Mouse (Mus musculus) forebrain, embryonic 10.5 days (tissue): Measurements from ENCODE around the gene Rpl18. TPM values are rescaled to one million over a fixed set of nuclear protein-coding genes. Genes with fewer than 3 reads are reported as not detected.

Experiments used
- DNase-seq: peaks from one replicate; pipeline ENCODE4 v3.0.0-alpha.2; 2017; ENCODE audit warnings: low spot score; ENCODE audit errors: extremely low spot score
- H3K27ac ChIP-seq: fragments of 300-500 bp; sonication (generic); 2 replicates; pipeline ENCODE4 v1.5.1; 2016; ENCODE audit warnings: mild to moderate bottlenecking
- H3K27me3 ChIP-seq: fragments of 300-500 bp; sonication (generic); 2 replicates; pipeline ENCODE4 v1.6.1; 2016; ENCODE audit warnings: mild to moderate bottlenecking; ENCODE audit not compliant: poor library complexity, severe bottlenecking
- H3K36me3 ChIP-seq: fragments of 300-500 bp; sonication (generic); replicated peaks from 2 replicates; pipeline ENCODE4 v1.6.1; 2016; ENCODE audit warnings: mild to moderate bottlenecking, moderate library complexity
- H3K4me1 ChIP-seq: fragments of 300-500 bp; sonication (generic); 2 replicates; pipeline ENCODE4 v1.6.1; 2016
- H3K4me3 ChIP-seq: fragments of 300-500 bp; sonication (generic); 2 replicates; pipeline ENCODE4 v1.5.1; 2016; ENCODE audit warnings: mild to moderate bottlenecking, moderate library complexity
- H3K9me3 ChIP-seq: fragments of 300-500 bp; sonication (generic); 2 replicates; pipeline ENCODE4 v1.6.1; 2016; ENCODE audit warnings: mild to moderate bottlenecking, moderate library complexity
- WGBS: fragments of 180-500 bp; shearing (Covaris S2); methylation state at CpG from one replicate; pipeline ENCODE4 v1.1.7; 2016; 5-methylcytosine and 5-hydroxymethylcytosine counted together
- polyA plus RNA-seq: library from polyadenylated mRNA; unstranded; fragments of >200 nt; fragmentation: Nextera tagmentation; extraction: Ambion mirVana; gene quantifications from 2 replicates; pipeline ENCODE4 v1.2.1, GENCODE M21; 2016

The Rpl18 gene
- polyA plus RNA-seq, 1 experiment from 2014 or later, result 1,186 TPM

DNA sequence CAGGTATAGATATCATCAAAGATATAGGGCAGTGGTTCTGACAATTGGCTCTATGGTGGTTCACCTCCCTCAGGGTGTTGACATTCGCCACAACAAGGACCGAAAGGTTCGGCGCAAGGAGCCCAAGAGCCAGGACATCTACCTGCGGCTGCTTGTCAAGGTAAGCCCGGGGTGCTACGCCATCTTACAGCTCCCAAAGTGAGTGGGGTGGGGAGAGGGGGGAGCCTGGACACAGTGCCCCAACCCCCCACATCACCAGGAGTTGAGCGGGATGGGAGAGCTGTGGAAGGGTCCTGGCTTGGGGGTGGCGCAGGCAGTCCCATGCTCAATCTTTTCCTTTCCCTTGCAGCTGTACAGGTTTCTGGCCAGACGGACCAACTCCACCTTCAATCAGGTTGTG lies 3.9 kb downstream of the Rpl18 start:
- WGBS, result 87% methylated on average over 10 of the region's 10 CpGs

DNA sequence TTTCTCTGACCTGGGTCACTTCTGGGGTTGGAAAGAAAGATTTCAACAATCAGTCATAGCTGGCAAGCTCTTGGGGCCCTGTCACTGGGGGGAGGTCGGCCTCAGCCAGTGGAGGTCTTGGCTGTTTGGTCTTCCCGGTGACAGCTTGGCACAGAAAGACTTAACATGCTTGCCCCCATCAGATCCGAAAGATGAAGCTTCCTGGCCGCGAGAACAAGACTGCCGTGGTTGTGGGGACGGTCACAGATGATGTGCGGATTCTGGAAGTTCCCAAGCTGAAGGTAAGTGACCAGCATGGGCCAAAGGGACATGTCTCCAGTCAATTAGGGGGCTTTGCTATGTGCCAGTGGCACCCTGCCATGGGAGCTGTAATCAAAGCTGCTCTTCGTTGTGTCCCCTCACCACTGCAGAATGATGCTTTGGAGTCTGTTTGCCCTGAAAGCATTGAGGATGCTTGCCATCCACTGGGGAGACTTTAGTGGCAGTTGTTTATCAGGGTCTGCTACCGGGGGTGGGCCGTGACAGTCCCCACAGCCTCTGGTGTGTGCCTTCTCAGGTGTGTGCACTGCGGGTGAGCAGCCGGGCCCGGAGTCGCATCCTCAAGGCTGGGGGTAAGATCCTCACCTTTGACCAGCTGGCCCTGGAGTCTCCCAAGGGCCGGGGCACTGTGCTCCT lies 4.6 kb downstream of the Rpl18 start:
- H3K27ac ChIP-seq, result 0 out of 2 replicates have a peak overlapping the region, but pooled peaks have one; percentile 98
- peak overlapping the region; percentile 96 for H3K4me3 ChIP-seq
- peaks cover 49% of the 10 kb centered on the region for H3K4me1 ChIP-seq
- H3K9me3 ChIP-seq, result no peaks in the 10 kb centered on the region
- WGBS, result 94% methylated on average over 16 of the region's 16 CpGs
- DNase-seq, result no peak
- H3K27me3 ChIP-seq, result no peaks in the 10 kb centered on the region
- peaks cover 63% of the 10 kb centered on the region for H3K36me3 ChIP-seq

More for the DNA sequence above, 3.9 kb downstream of the Rpl18 start:
- Histone ChIP-seq H3K4me3 (peak overlapping the region; percentile 96), H3K27ac (peak overlapping the region; percentile 98), H3K36me3 (peaks cover 56% of the 10 kb centered on the region), H3K4me1 (peaks cover 56% of the 10 kb centered on the region), H3K9me3 (no peaks in the 10 kb centered on the region), H3K27me3 (no peaks in the 10 kb centered on the region)
- no peak for DNase-seq

DNA sequence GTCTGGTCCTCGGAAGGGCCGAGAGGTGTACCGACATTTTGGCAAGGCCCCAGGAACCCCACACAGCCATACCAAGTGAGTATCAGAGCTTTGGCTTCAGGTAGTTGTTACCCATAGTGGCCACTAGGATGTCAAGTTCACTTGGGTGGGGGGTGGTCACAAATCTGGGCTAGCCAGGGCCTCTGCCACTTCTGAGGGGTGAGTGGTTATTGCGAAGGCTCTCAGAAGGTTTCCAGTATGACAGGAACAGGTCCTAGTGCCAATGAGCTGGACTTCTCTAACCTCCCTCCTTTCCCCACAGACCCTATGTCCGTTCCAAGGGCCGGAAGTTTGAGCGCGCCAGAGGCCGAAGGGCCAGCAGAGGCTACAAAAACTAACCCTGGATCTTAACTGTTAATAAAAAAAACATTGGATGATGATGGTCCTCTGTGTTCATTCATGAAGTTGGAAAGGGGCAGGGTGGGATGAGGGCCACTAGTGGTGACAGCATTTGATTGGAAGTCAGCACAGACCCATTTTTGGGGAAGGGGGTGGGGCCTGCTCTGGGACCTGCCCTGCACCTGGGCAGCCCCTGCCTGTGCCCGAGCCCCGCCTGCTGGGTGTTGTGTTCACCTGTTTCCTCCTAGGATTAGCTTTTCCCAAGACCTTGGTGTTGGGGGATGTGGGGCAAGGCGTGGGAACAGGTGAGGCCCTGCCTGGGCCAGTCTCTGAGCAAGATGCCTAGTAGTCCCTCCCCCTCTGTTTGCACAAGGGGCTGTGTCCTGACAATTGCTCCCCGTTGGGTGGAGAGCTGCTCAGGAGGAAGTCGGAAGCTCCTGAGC lies 5.4 kb downstream of the Rpl18 start, which contains the start of gene Fam83e:
Gene Fam83e (plus strand): TSS at position 800 of the 821 bp plus-strand sequence.
- DNase-seq, result no peak
- Histone ChIP-seq H3K4me1 (peaks cover 42% of the 10 kb centered on the region), H3K27me3 (no peaks in the 10 kb centered on the region), H3K27ac (no peak within 1 kb of the TSS), H3K4me3 (peak within 1 kb of the TSS; percentile 96; the same call in 1 of the 2 replicates), H3K9me3 (no peaks in the 10 kb centered on the region), H3K36me3 (peaks cover 70% of the 10 kb centered on the region)
- WGBS, result 85% methylated on average over 14 of the region's 14 CpGs

DNA sequence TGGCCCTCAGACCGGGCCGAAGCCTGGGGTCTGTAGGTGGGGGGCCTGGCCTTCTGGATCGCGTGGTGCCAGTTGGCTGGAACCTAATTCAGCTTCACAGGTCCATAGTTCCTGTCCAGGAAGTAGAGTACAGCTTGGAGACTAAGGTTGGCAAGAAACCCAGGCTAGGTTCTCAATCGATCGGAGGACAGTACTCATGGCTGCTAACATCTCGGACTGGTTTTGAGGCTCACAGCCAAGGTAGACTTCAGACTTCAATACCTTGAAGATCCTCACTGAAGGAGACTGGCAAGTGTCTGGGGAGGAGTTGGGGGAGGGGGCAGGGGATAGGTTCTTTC lies 5.9 kb downstream of the Rpl18 start:
- H3K4me3 ChIP-seq, result no peak overlapping the region

DNA sequence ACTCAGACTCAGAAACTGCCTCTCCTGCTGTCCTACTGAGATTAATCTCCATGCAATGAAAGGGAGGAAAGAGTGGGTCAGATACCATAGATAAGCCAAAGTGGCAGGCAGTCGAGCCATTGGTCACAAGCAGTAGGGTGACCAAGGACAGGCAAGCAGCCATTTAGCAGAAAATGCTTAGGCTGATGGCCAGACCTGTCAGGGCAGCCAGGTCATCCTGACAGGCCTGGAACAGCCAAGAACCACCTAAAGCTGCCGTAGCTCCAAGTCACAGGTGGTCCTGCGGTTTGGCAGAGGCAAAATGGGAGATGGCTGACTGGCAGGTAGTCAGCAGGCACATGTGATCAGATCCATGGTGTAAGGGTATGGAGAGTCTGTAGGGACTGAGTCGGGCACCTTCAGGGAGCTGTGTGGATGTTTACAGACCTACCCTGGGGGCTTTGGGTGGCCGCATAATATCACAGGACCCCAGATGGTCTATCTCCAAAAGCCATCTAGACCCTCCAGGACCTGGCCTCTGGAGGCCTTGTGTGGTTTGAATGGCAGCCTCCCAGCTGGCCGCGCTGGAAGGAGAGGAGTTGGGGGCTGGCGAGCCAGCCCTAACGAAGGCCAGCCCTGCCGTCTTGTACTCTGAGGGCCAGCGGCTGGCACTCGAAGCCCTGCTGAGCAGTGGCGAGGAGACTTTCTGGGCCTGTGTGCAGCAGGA lies 6.5 kb downstream of the Rpl18 start:
- DNase-seq, result no peak
- H3K4me3 ChIP-seq, result no peak overlapping the region; the same call in 1 of the 2 replicates

More for the DNA sequence above, 5.9 kb downstream of the Rpl18 start:
- H3K4me1 ChIP-seq, result peaks cover 36% of the 10 kb centered on the region
- H3K36me3 ChIP-seq, result peaks cover 76% of the 10 kb centered on the region
- no peaks in the 10 kb centered on the region for H3K9me3 ChIP-seq
- 77% methylated on average over 7 of the region's 7 CpGs for WGBS
- H3K27ac ChIP-seq, result no peak overlapping the region
- no peaks in the 10 kb centered on the region for H3K27me3 ChIP-seq
- DNase-seq, result no peak

DNA sequence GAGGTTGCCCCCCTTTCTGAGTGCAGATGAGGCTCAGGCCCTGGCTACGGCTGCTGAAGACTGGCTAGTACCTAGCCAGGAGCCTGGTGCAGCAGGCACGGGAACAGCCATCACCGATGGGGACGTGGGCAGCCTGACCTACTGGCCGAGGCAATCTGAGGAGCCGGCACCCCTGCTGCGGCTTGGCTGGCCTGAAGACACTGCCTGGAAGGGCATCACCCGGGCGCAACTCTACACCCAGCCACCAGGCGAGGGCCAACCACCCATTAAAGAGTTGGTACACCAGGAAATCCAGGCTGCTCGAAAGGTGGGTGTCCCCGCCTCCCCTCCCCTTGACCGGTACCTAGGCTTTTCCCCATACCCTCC lies 7.1 kb downstream of the Rpl18 start:
- Histone ChIP-seq H3K27ac (no peak overlapping the region), H3K36me3 (peaks cover 87% of the 10 kb centered on the region), H3K27me3 (no peaks in the 10 kb centered on the region), H3K4me3 (no peak overlapping the region; the same call in none of the 2 replicates), H3K4me1 (peaks cover 25% of the 10 kb centered on the region), H3K9me3 (no peaks in the 10 kb centered on the region)
- no peak for DNase-seq
- WGBS, result 86% methylated on average over 13 of the region's 13 CpGs

More for the DNA sequence above, 6.5 kb downstream of the Rpl18 start:
- peaks cover 30% of the 10 kb centered on the region for H3K4me1 ChIP-seq
- H3K27me3 ChIP-seq, result no peaks in the 10 kb centered on the region
- H3K9me3 ChIP-seq, result no peaks in the 10 kb centered on the region
- H3K36me3 ChIP-seq, result peaks cover 82% of the 10 kb centered on the region
- WGBS, result 73% methylated on average over 13 of the region's 13 CpGs
- H3K27ac ChIP-seq, result no peak overlapping the region

DNA sequence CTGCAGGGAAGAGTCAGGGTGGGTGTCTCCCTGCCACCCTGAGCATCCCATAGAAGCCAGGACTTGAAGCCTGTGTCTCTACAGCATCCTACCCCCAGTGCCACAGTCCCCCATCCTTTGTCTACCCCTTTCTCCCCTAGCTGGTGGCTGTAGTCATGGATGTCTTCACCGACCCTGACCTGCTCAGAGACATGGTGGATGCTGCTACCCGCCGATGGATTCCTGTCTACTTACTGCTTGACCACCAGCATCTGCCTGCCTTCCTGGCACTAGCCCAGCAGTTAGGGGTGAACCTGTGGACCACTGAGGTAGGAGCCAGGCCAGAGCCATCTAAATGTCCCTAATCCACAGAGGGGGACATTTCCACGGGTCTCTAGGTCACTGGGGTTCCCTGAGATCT lies 8.0 kb downstream of the Rpl18 start:
- Histone ChIP-seq H3K27me3 (no peaks in the 10 kb centered on the region), H3K27ac (no peak overlapping the region), H3K36me3 (peaks cover 97% of the 10 kb centered on the region), H3K9me3 (no peaks in the 10 kb centered on the region), H3K4me3 (no peak overlapping the region), H3K4me1 (peaks cover 25% of the 10 kb centered on the region)
- no peak for DNase-seq
- WGBS, result 91% methylated on average over 4 of the region's 4 CpGs

DNA sequence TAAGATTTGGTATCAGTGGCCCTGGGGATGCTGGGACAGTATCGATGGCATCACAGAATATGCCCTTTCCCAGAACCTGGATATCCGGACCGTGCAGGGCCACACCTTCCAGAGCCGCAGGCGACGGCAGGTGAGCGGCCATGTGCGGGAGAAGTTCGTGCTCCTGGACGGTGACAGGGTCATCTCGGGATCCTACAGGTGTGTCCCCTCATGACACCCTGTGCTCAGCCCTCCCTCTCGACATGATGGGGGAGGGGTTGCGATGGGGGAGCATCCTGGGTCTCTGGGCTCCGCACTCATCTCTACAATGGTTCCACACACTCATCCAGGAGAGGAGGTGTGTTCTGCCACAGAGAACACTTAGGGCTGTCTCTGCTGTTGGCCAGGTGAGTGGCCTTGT lies 8.5 kb downstream of the Rpl18 start:
- Histone ChIP-seq H3K9me3 (no peaks in the 10 kb centered on the region), H3K36me3 (peaks cover 100% of the 10 kb centered on the region), H3K4me3 (no peak overlapping the region), H3K4me1 (peaks cover 23% of the 10 kb centered on the region), H3K27me3 (no peaks in the 10 kb centered on the region), H3K27ac (no peak overlapping the region)
- DNase-seq, result no peak
- WGBS, result 93% methylated on average over 14 of the region's 14 CpGs

DNA sequence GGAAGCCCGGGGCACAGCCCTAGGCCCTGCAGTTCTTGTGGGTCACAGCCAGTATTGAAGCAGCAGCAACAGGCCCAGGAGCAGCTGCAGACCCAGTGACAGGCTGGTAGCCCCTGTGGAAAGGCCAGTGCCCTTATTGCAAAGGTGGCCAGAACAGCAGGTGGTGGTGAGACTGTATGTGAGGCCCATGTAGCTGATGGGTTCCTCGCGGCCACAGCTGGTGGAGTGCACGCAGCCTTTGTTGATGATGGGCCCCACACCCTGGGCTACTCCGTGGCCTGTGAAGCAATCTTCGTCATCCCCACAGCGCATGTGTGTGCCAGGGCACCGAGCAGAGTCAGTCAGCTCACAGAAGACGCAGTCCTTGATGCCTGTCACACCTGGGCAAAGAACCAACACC lies 9.9 kb downstream of the Rpl18 start:
- DNase-seq, result no peak
- peaks cover 17% of the 10 kb centered on the region for H3K4me1 ChIP-seq
- H3K4me3 ChIP-seq, result no peak overlapping the region
- H3K36me3 ChIP-seq, result peaks cover 100% of the 10 kb centered on the region
- WGBS, result 93% methylated on average over 9 of the region's 9 CpGs
- H3K9me3 ChIP-seq, result no peaks in the 10 kb centered on the region
- H3K27ac ChIP-seq, result no peak overlapping the region
- H3K27me3 ChIP-seq, result no peaks in the 10 kb centered on the region

DNA sequence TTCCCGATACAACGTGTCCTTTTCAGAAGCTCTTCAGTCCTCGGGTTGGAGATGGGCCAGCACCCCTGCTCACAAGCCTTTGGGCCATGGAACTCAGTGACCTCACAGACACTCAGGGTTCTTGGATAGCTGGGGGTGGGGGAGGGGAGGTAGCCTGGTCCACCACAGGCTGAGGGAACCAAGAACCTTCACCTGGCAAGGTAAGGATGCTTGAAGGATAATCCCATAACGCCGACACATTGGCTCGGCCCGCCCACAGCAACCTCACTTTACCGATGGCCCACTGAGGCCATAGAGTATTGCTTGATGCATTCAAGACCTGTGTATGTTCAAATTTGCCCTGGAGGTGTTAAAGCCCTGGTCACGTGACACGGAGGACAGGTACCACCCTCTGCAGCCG lies 10.5 kb downstream of the Rpl18 start, which contains the start of gene Spaca4:
Gene Spaca4 (minus strand): TSS at position 101 of the 400 bp plus-strand sequence.
- peaks cover 17% of the 10 kb centered on the region for H3K4me1 ChIP-seq
- 91% methylated on average over 11 of the region's 11 CpGs for WGBS
- no peak within 1 kb of the TSS for H3K4me3 ChIP-seq
- no peaks in the 10 kb centered on the region for H3K27me3 ChIP-seq
- peaks cover 98% of the 10 kb centered on the region for H3K36me3 ChIP-seq
- no peak within 1 kb of the TSS for H3K27ac ChIP-seq
- no peak for DNase-seq
- H3K9me3 ChIP-seq, result no peaks in the 10 kb centered on the region

DNA sequence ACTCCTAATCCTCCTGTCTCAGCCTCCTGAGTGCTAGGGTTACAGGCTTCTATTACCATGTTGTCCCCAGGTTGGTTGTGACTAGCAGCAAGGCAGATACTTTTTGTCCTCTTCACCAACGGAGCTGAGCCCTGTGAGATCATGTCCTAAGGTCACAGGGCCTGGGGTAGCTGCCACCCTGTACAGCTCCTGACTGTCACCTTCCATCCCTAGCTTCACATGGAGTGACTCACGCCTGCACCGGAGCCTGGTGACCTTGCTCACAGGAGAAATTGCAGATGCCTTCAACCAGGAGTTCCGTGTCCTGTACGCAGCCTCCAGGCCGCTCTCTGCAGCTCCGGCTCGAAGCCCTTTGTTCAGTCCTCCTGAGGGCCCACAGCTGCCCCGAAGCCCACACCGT lies 11.2 kb downstream of the Rpl18 start:
- Histone ChIP-seq H3K9me3 (no peaks in the 10 kb centered on the region), H3K4me1 (peaks cover 20% of the 10 kb centered on the region), H3K4me3 (no peak overlapping the region), H3K27ac (no peak overlapping the region), H3K27me3 (no peaks in the 10 kb centered on the region), H3K36me3 (peaks cover 91% of the 10 kb centered on the region)
- WGBS, result 94% methylated on average over 10 of the region's 10 CpGs
- DNase-seq, result no peak

DNA sequence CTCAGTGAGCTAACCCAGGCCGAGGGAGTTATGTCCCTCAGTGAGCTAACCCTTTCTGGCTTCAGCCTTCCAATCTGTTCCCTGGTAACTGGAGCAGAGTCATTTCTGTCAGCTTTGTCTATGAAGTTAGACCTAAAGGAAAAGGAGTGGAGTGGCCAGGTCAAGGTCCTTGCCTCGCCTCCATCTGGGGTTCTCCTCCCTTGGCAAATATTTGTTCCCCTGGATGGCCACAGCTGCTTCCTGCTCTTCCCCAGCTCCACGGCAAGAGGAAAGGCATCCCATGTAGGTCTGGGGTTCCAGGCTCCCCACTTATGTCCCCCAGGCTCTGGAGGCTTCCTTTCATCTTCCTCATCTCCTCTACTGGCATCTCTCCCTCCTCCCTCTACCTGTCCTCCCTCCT lies 12.4 kb downstream of the Rpl18 start:
- H3K4me1 ChIP-seq, result peaks cover 22% of the 10 kb centered on the region
- no peaks in the 10 kb centered on the region for H3K27me3 ChIP-seq
- no peak for DNase-seq
- no peaks in the 10 kb centered on the region for H3K9me3 ChIP-seq
- no peak overlapping the region for H3K27ac ChIP-seq
- H3K4me3 ChIP-seq, result no peak overlapping the region
- H3K36me3 ChIP-seq, result peaks cover 79% of the 10 kb centered on the region
- 92% methylated on average over 3 of the region's 3 CpGs for WGBS
